Mouse (Mus musculus) cerebellum, postnatal 10 days (tissue): ENCODE measurements around the gene Zscan29.
"Not testable (repeated sequence)": the region's sequence is repeated elsewhere in the genome, so short reads cannot be mapped to it uniquely, and the experiment has no call there.

Experiments
- DNase-seq, 2 experiments: peaks; one replicate each; pipeline ENCODE4 v3.0.0; 2021; ENCODE audit warnings: mixed read lengths in 2 of 2

Gene Zscan29

DNA sequence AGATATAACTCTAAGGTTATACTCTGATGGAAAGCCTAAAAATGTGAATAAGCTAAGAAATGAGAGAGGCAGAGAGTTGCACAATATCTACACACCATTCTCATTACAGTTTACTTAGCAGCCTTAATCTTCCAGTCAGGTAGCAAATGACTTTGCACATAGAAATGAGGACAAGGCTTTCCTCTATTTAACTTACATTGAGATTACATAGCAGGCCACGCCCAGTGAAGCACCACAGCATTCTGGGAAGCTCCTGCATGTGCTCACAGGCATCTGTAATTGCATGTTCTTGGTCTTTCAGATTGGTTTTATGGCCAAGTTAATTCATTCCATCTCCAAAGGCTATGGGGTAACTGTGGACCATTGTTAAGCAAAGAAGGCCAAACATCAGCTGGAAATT is 38.1 kb downstream of the Zscan29 start:
- DNase-seq: no peak

- no peak for DNase-seq
Observed at GRCm38 (mm10) chr2:121128865-121129620, 41.9 kb downstream of the Zscan29 start.

GRCm38 (mm10) chr2:121127536-121127935 is 43.4 kb downstream of the Zscan29 start:
- no peak for DNase-seq

DNA sequence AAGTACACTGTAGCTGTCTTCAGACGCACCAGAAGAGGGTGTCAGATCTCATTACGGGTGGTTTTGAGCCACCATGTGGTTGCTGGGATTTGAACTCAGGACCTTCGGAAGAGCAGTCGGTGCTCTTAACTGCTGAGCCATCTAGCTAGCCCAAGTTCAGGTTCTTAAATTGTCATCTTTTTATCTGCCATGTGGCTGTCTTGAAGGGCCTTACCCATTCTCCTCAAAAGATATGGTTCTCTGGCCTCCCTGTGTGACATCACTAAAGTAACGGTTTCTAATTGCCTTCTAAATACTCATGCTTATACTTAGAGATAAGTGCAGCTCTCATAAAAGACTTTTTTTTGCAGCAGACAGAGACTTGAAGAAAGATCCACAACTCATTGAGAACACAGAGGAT is 44.6 kb downstream of the Zscan29 start:
- not testable (repeated sequence) for DNase-seq

GRCm38 (mm10) chr2:121119260-121119659 is 51.7 kb downstream of the Zscan29 start:
- no peak for DNase-seq

DNA sequence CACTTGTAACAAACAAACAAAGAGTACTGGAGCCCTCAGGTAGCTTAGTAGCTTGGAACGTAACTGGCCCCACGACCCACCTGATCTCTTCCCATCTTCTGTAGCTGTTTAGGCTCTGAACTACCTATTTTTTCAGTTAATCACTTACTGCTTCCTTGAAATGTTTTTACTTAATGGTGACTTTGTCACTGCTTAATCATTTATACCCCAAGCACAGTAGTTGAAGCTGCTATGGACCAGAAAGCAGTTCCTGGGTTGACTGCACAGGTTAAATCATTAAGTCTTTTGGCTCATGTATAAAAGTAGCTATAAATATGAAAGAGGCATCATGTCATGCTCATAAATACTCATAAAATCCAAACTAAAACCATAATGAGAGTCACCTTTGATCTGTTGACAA is 55.5 kb downstream of the Zscan29 start:
- DNase-seq: no peak

GRCm38 (mm10) chr2:121109695-121110094 is 61.2 kb downstream of the Zscan29 start, which contains the start of gene Tgm7:
Gene Tgm7, minus strand, starts transcription at chr2:121109795.
- DNase-seq: no peak
